Mouse (Mus musculus) liver, embryonic 14.5 days (tissue): ENCODE measurements around the gene Map10.

Experiments
- CTCF ChIP-seq: IDR thresholded peaks from 2 replicates; pipeline ENCODE4 v1.5.1; 2016; ENCODE audit warnings: antibody characterized with exemption, low read depth, control low read depth
- EP300 ChIP-seq: IDR thresholded peaks from 2 replicates; pipeline ENCODE4 v1.6.1; 2016; ENCODE audit warnings: antibody characterized with exemption, low read depth

DNA sequence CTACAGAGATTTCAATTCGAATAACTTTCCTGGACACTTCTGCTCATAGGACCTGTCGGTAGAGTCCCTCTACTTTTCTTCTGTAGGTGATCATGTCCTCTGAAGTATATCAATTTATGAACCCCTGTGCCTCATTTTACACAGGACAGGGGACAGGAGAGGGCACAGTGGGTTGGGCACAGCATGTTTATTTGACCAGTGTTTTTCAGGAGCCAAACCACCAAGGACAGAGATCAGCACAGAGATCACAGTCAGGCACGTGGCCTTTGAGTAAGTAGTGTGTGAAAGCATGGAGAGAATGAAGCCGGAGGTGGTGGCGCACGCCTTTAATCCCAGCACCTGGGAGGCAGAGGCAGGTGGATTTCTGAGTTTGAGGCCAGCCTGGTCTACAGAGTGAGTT, 7.9 kb downstream of the Map10 start:
- TF ChIP-seq EP300 (no peak), CTCF (no peak)
